Mouse (Mus musculus) thymus, postnatal 25 days (tissue): ENCODE results near the gene Mustn1.
A peak's percentile ranks its signal among the peaks of the same experiment; 100 is the strongest.

Experiments used
- DNase-seq: peaks from one replicate; pipeline ENCODE4 v3.0.0; 2022

Gene Mustn1

GRCm38 (mm10) chr14:30880811-30881717 lies 2.1 kb downstream of the Mustn1 start:
- peak; percentile 32 for DNase-seq

GRCm38 (mm10) chr14:30881718-30882108 lies 2.7 kb downstream of the Mustn1 start:
- no peak for DNase-seq

DNA sequence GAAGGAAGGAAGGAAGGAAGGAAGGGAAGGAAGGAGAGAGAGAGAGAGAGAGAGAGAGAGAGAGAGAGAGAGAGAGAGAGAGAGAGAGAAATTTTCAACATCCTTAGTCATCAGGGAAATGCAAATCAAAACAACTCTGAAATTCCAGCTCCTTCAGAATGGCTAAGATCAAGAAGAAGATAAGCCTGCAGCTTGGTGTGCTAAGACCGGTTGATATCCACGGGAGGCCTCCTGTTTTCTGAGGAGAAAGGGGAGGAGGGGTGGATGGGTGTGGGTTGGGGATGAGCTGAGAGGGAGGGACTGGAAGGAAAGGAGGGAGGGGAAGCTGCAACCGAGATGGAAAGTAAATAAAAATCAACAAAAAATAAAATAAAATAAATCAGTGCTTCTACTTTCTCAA lies 6.3 kb downstream of the Mustn1 start:
- DNase-seq = no peak

DNA sequence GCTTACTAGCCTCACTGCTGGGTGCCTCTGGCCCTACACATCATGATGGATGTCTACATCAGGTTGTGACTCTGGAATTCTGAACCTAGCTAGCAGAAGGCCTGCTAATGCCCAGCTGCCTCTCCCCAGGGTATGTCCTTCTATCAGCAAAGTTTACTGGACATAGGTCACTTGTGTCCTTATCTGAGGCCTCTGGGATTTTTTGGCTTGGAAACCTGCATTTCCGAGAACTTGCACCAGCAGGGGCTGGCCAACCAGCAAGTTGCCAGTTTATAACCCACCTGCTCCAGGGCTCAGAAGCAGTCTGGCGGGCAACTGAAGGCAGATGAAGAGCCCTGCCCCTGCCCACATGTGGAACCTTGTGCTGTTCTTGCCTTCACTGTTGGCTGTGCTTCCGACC lies 7.2 kb downstream of the Mustn1 start, which contains the start of gene Itih4:
Gene Itih4 (plus strand): TSS at position 273 of the 400 bp plus-strand sequence.
- no peak for DNase-seq

GRCm38 (mm10) chr14:30888271-30888732 lies 9.3 kb downstream of the Mustn1 start:
- peak; percentile 3 for DNase-seq

- no peak for DNase-seq
These were observed 21.0 kb downstream of the Mustn1 start for GRCm38 (mm10) chr14:30899972-30900371.

- no peak for DNase-seq
These were observed 23.6 kb downstream of the Mustn1 start for GRCm38 (mm10) chr14:30902628-30903027.

DNA sequence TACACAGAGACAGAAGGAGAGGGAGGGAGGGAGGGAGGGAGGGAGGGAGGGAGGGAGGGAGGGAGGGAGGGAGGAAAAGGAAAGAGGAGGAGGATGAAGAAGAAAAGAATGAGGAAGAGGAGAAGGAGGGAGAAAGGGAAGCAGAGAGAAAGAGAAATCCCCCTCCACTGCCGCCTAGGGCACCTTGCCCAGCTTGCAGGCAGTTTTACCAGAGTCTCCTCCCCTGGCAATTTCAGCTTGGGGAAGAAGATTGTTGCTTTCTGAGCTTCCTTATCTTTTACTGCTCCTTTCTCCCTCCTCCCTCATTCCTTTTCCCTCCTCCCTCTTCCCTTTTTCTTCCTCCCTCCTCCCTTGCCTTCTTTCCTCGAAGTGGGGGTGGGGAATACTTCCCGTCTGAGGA lies 24.0 kb downstream of the Mustn1 start:
- DNase-seq = no peak

DNA sequence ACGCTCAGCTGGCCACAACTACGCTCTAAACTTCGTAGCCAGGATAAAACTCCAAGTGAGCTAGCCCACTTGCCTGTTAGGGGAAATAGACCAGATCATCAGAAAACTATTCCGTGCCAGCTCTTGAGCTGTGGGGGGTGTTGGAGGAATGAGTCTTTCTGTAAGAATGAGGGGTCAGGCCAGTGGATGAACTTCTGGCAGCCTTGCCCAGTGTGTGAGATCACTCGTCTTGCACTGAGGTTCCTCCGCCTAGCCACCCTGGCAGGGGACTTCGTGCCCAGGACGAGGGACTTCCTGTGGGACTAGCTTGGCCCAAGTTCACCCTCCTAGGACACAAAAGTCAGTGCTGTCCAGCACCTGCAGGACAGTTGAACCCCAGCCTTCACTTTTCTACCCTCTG lies 25.3 kb downstream of the Mustn1 start:
- no peak for DNase-seq

DNA sequence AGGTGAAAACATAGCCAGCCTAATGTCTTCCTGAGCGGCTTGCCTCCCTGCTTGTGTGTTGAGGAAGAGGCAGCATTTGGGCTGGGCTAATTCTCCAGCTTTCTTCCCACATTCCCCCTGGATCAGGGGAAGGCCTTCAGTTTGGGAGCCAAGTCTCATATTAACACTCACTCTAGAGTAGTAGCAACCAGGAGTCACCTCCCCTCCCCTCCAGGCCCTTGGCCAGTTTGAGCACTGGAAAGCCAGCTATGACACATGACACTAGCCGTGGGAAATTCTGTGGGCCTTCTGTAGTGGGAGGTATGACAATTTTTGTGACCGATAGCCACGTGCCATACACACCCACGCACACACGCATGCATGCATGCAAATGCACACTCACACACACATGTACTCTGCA lies 27.0 kb downstream of the Mustn1 start:
- DNase-seq = no peak

GRCm38 (mm10) chr14:30907814-30908265 lies 28.8 kb downstream of the Mustn1 start:
- no peak for DNase-seq

DNA sequence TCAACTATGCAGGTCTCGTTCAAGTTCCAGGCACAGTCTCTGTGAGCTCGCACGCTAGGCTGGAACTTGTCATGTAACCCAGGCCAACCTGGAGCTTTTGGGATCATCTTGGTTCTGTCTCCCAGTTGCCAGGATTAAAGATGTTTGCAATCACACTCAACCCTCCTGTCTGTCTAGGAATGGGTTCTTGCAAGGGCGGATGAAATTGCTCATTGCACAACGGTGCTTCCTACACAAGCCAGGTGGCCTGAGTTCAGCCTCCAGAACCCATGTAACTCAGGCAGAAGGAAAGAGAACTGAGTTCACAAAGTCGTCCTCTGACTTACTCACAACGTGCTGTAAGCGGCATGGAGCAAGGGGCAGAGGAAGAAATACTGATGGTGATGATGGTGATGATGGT lies 32.1 kb downstream of the Mustn1 start:
- no peak for DNase-seq

DNA sequence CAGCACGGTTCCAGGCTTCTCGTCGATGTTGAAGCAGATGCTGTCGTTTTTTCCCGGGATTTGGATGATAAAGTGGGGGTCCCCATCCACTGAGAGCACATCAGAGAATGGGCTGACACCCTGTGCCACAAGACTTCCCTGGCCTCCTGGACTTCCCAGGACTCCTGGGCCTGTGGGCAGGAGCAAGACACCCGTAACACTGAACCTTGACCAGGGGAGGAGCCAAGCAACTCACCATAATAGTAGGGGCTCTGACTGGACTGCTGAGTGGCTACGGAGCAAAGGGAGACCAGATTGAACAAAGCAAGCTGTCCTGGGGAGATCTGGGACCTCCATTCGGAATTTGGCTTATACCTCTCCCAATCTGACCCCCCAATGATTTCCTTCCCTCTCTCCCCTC lies 33.6 kb downstream of the Mustn1 start:
- DNase-seq = no peak

GRCm38 (mm10) chr14:30913404-30913803 lies 34.4 kb downstream of the Mustn1 start:
- DNase-seq = no peak

DNA sequence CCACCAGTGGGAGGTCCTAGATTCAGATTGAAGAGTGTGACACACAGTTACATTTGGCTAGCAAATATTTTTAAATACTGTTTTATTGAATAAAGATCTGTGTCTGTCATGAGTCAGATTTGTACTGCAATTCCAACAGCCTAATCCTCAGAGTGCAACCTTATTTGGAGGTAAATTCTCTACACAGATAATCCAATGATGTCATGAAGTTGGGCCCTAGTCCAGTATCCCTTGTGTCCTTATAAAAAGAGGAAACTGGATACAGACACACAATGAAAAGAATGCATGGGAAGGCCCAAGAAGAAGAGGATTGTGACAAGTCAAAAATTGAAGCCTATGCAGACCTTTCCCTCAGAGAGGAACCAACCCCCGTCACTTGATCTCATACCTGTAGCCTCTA lies 37.5 kb downstream of the Mustn1 start:
- DNase-seq = no peak

DNA sequence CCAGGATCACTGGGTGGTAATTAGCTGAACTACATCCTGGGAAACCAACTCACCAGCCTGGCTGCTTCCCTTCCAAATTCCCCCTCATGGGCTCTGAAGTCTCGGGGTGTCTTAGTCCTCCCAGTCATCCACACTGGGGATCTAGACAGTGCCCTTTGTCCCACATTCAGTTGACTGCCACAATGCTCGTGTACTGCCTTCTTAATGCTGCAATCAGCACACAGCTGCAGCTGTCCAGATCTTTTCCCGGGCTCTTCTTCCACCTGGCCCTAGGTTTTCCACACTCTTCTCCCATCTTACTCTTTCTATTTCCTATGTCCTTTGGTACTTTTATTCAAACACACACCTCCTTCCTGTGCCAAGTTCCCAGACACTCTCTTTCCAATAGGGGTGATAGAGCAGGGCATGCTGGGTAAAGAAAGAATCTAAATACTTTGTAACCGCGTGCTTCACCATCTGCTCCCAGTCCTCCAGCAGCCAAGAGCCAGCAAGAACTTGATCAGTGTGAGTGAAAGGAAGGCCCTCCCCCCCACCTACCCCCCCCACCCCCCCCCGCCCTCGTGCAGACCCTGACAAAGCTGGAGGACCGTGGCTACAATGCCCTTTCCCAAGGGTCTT lies 43.2 kb downstream of the Mustn1 start:
- no peak for DNase-seq

DNA sequence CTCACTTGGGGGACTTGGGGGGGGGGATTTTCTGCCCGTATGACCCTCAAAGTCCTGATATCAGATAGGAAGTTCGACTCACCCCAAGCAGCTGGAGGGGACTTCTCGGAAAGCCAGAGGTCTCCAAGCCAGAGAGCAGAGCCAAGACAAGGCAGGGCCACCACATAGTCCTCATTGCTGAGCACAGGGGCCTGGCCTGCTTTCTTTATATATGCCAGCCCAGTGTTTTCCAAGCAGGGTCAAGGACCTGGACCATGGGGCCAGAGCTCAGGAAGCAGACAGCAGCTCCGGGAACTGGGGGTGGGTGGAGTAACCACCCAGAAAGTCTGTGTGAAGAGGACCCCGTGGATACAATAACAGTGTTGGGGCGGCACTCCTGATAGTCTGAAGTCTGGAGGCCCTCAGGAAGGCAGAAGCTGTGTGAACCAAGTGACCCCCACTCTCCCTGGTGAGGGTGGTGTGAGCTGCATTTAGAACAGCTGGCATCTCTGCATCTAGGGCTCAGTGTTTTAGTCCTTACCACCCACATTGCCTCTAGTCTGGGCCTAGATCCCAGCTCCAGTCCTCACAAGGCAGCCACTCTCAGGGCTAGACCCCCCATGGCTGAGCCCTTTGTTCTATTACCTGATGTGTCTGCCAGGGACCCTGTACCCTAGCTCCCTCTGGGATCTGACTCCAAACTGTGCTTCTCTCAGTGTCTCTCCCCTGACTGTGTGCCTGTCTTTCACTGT lies 44.5 kb downstream of the Mustn1 start, which contains the start of gene Itih3:
Gene Itih3 (minus strand): TSS at position 386 of the 731 bp plus-strand sequence.
- no peak for DNase-seq

- DNase-seq = no peak
These were observed 46.5 kb downstream of the Mustn1 start for GRCm38 (mm10) chr14:30925492-30925891.

DNA sequence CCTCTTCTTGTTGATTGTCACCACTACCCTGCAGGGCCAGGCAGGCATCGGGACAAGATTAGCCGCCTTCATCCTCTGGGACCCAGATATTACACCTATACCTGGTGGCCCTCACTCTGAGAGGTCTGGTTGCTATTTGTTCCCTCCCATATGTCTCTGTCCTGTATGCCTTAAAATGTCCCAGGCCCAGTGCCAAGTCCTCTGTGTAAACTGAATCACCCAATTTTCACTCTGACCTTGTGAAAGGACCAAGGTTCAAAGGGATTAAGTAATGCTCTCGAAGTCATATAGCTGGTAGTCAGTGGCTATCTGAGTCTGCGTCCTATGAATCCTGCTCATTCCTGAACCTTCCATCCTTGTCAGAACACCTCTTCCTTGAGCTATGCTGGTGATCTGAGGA lies 51.4 kb downstream of the Mustn1 start:
- no peak for DNase-seq
